ENCODE assay signal across 24 mouse cellular contexts in the genomic region with DNA sequence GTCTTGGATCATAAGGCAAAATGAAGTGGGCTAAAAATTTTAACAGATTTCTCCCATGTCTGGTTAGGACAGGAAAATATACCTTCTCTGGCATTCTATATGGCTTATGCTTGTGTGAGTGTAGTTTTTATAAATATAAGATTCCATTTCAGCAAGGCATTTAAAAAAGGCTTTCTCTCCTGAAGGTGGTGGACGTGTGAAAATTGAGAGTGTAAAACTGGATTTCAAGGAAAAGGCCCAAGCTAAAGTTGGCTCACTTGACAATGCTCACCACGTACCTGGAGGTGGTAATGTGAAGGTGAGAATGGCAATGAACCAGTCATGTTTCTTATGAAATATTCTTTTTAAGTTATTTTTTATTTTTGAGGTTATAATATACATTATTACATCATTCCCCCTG. TPM values are rescaled to one million over a fixed set of nuclear protein-coding genes. Genes with fewer than 3 reads are reported as not detected.
"Had no signal": no experiment of that assay in that cellular context is flagged by ENCODE, and none has a peak within 500 bp of the region (broad histone marks: within the 10 kb centered on the region; RNA-seq: fewer than 3 reads in every experiment).

No protein-coding gene starts in this region.

- ATAC-seq: forebrain, embryonic 13.5 days; forebrain, embryonic 14.5 days; forebrain, embryonic 15.5 days; forebrain, embryonic 16.5 days; forebrain, postnatal 0 days had no signal

- DNase-seq: cerebellum, adult 8-10 months; cerebellum, adult 9-10 months; cerebellum, adult 9-11 months; cerebellum, postnatal 10 days; cerebellum, postnatal 14 days; cerebellum, postnatal 25 days; cerebellum, postnatal 36 days; embryo, embryonic 11 days; forebrain, postnatal 0 days; gastrocnemius, adult 2 months; gastrocnemius, postnatal 10 days; gastrocnemius, postnatal 14 days; gastrocnemius, postnatal 25 days; gastrocnemius, postnatal 36 days; heart, adult 11 months; heart, adult 18-20 months; heart, adult 2 months had no signal

RNA-seq across cellular contexts. Expression of a gene that starts 30.1 kb away (rescaled TPM):
- total RNA-seq: common myeloid progenitor, adult 5-6 weeks; gastrocnemius, adult 2 months; gastrocnemius, postnatal 4 days; granulocyte monocyte progenitor cell, adult 5-6 weeks had no signal
